Mouse (Mus musculus) ES-Bruce4 (cell line): ENCODE data around the gene Zfp518a. TPM values are rescaled to one million over a fixed set of nuclear protein-coding genes. Genes with fewer than 3 reads are reported as not detected.
A peak's percentile ranks its signal among the peaks of the same experiment; 100 is the strongest.

Source experiments
- H3K27ac ChIP-seq: 2 replicates; pipeline ENCODE4 v1.5.1; 2012; ENCODE audit warnings: low read length, inconsistent platforms; ENCODE audit not compliant: insufficient read depth
- H3K27me3 ChIP-seq: 2 replicates; pipeline ENCODE4 v1.6.1; 2012; ENCODE audit warnings: mild to moderate bottlenecking, low read length, inconsistent platforms; ENCODE audit not compliant: control insufficient read depth, poor library complexity, insufficient read depth, severe bottlenecking
- H3K36me3 ChIP-seq: 2 replicates; pipeline ENCODE4 v1.6.1; 2012; ENCODE audit warnings: inconsistent platforms, mild to moderate bottlenecking, low read length, moderate library complexity; ENCODE audit not compliant: control insufficient read depth, poor library complexity, insufficient read depth, severe bottlenecking
- H3K4me1 ChIP-seq: one replicate; pipeline ENCODE4 v1.8.1; 2011; ENCODE audit warnings: low read length; ENCODE audit not compliant: control insufficient read depth, insufficient read depth
- H3K4me3 ChIP-seq: 2 replicates; pipeline ENCODE4 v1.5.1; 2011; ENCODE audit warnings: low read depth, mild to moderate bottlenecking, low read length
- H3K9ac ChIP-seq: 2 replicates; pipeline ENCODE4 v1.6.1; 2012; ENCODE audit warnings: low read depth, mild to moderate bottlenecking, inconsistent platforms; ENCODE audit not compliant: poor library complexity, severe bottlenecking
- H3K9me3 ChIP-seq: replicated peaks from 2 replicates; pipeline ENCODE4 v1.6.1; 2012; ENCODE audit warnings: mild to moderate bottlenecking, low read length, inconsistent platforms; ENCODE audit not compliant: control insufficient read depth, poor library complexity, insufficient read depth, severe bottlenecking
- CTCF ChIP-seq: IDR thresholded peaks from one replicate; pipeline ENCODE4 v1.8.1; 2011; ENCODE audit warnings: low read depth, low read length
- EP300 ChIP-seq: IDR thresholded peaks from 2 replicates; pipeline ENCODE4 v1.6.1; 2011; ENCODE audit warnings: low read depth, low read length; ENCODE audit not compliant: insufficient read depth
- POLR2A ChIP-seq: IDR thresholded peaks from one replicate; pipeline ENCODE4 v1.8.1; 2011; ENCODE audit warnings: low read length; ENCODE audit not compliant: insufficient read depth
- polyA plus RNA-seq: library from polyadenylated mRNA; stranded (reverse); fragments of >200 nt; gene quantifications from 2 replicates; pipeline ENCODE4 v1.2.4, GENCODE M21; 2011; ENCODE audit warnings: low read depth; ENCODE audit not compliant: missing spikeins, insufficient read depth, insufficient read length

Zfp518a gene
- polyA plus RNA-seq, 1 experiment, result 41.3 TPM

GRCm38 (mm10) chr19:40931581-40932369, 37.3 kb downstream of the Zfp518a start:
- H3K27me3 ChIP-seq, result no peaks in the 10 kb centered on the region
- H3K9ac ChIP-seq, result no peak overlapping the region
- H3K27ac ChIP-seq, result no peak overlapping the region
- H3K9me3 ChIP-seq, result no peaks in the 10 kb centered on the region
- H3K36me3 ChIP-seq, result no peaks in the 10 kb centered on the region
- no peaks in the 10 kb centered on the region for H3K4me1 ChIP-seq
- H3K4me3 ChIP-seq, result no peak overlapping the region
- no peak for TF ChIP-seq POLR2A
- TF ChIP-seq CTCF, result no peak
- TF ChIP-seq EP300, result no peak

- peak overlapping the region; percentile 96 for H3K27ac ChIP-seq
- no peaks in the 10 kb centered on the region for H3K36me3 ChIP-seq
- no peaks in the 10 kb centered on the region for H3K4me1 ChIP-seq
- H3K9me3 ChIP-seq, result peaks cover 7% of the 10 kb centered on the region
- H3K27me3 ChIP-seq, result no peaks in the 10 kb centered on the region
- peak overlapping the region; percentile 73 for H3K4me3 ChIP-seq
- TF ChIP-seq EP300, result 0 out of 2 replicates have a peak, but pooled peaks have one; percentile 30
- peak; percentile 58 for TF ChIP-seq POLR2A
- TF ChIP-seq CTCF, result no peak
- peak overlapping the region; percentile 41 for H3K9ac ChIP-seq
Observed at GRCm38 (mm10) chr19:40935376-40935775, 40.9 kb downstream of the Zfp518a start.

GRCm38 (mm10) chr19:40936038-40936437, 41.5 kb downstream of the Zfp518a start:
- H3K4me1 ChIP-seq, result no peaks in the 10 kb centered on the region
- H3K9ac ChIP-seq, result peak overlapping the region; percentile 41; the same call in 1 of the 2 replicates
- no peaks in the 10 kb centered on the region for H3K27me3 ChIP-seq
- H3K9me3 ChIP-seq, result peaks cover 7% of the 10 kb centered on the region
- H3K27ac ChIP-seq, result peak overlapping the region; percentile 96
- no peaks in the 10 kb centered on the region for H3K36me3 ChIP-seq
- TF ChIP-seq EP300 (peak; percentile 83), CTCF (no peak), POLR2A (peak; percentile 6)
- H3K4me3 ChIP-seq, result 0 out of 2 replicates have a peak overlapping the region, but pooled peaks have one; percentile 6

- no peak overlapping the region for H3K4me3 ChIP-seq
- no peaks in the 10 kb centered on the region for H3K36me3 ChIP-seq
- no peaks in the 10 kb centered on the region for H3K27me3 ChIP-seq
- H3K9ac ChIP-seq, result no peak overlapping the region
- no peak for TF ChIP-seq POLR2A
- TF ChIP-seq CTCF, result no peak
- TF ChIP-seq EP300, result no peak
- peaks cover 2% of the 10 kb centered on the region for H3K4me1 ChIP-seq
- H3K9me3 ChIP-seq, result peaks cover 7% of the 10 kb centered on the region
- no peak overlapping the region for H3K27ac ChIP-seq
Observed at GRCm38 (mm10) chr19:40943552-40943951, 49.0 kb downstream of the Zfp518a start.

- Histone ChIP-seq H3K27me3 (no peaks in the 10 kb centered on the region), H3K9ac (no peak overlapping the region), H3K4me3 (no peak overlapping the region), H3K36me3 (no peaks in the 10 kb centered on the region), H3K27ac (no peak overlapping the region), H3K9me3 (no peaks in the 10 kb centered on the region), H3K4me1 (peaks cover 5% of the 10 kb centered on the region)
- peak; percentile 90 for TF ChIP-seq EP300
- no peak for TF ChIP-seq CTCF
Observed at GRCm38 (mm10) chr19:40946937-40947577, 52.6 kb downstream of the Zfp518a start.

GRCm38 (mm10) chr19:40958981-40959380, 64.5 kb downstream of the Zfp518a start:
- Histone ChIP-seq H3K9me3 (no peaks in the 10 kb centered on the region; the same call in 1 of the 2 replicates), H3K27me3 (no peaks in the 10 kb centered on the region), H3K4me1 (peaks cover 12% of the 10 kb centered on the region), H3K36me3 (no peaks in the 10 kb centered on the region), H3K4me3 (no peak overlapping the region), H3K9ac (no peak overlapping the region), H3K27ac (peak overlapping the region; percentile 39)
- no peak for TF ChIP-seq EP300
- TF ChIP-seq POLR2A, result no peak
- TF ChIP-seq CTCF, result no peak
